Mouse (Mus musculus): ENCODE measurements at regions not wholly inside any gene's neighbourhood (a gene's known extent, or its start where the extent isn't known, plus 50 kb on each side); places are given as distances from the start of the nearest gene placed in this dataset.

- DNase-seq: no peak
These were observed 233.1 kb downstream of the Ube2cbp start for GRCm38 (mm10) chr9:86231692-86232091.

DNA sequence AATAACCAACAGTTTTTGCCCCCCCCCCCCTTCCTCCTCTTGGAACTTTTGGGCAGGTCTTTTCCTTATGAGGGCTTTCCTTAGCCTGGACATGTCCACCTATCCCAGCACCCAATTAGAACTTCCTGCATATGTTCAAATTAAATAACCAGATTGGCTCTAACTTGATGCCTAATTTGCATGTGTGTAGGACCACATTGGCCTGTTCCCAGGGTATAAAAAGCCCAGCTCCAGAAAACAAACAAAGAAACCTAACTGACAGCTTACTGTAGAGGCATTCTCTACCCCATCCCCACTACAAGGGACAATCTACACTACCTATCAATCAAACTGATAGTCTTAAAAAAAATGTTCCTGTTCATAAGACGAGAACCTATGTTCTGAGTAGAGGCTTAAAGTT, 232.6 kb downstream of the Ube2cbp start:
- no peak for DNase-seq

DNA sequence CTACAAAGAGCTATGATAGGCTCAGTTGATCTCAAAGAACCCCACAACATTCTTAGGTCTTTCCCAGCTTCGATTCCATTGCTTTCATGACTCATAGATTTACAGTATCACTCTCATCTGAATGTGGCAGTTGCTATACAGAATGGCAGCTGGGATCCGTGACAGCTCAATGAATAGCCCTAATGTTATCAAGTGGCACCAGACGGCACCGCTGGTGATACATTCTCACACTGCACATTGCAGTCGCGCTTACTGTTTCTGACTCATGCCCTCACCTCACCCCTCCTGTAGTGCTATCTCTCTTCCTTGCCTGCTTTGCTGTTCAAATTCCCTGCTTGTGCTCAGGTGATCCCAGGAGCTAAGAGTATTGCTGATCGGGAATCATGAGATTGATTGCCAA, 231.0 kb downstream of the Ube2cbp start:
- DNase-seq: no peak

DNA sequence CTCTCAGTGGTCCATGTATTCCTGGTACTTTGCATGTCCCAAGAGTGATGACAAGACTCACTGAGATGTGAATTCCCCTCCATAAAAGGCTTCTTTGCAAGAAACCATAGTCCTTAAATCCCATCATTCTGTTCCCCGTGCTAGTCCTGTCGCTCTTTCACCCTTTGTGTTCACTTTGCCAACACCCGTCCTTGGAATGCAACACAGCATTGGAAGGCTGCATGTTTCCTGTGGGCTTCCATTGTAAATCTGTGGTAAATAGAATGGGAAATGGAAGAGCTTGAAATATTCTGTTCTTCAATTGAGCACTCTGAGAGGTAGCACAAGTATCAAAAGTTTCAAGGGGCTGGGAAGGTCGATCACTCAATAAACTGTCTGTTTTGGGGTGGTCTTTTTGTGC, 226.1 kb downstream of the Ube2cbp start:
- no peak for DNase-seq

DNA sequence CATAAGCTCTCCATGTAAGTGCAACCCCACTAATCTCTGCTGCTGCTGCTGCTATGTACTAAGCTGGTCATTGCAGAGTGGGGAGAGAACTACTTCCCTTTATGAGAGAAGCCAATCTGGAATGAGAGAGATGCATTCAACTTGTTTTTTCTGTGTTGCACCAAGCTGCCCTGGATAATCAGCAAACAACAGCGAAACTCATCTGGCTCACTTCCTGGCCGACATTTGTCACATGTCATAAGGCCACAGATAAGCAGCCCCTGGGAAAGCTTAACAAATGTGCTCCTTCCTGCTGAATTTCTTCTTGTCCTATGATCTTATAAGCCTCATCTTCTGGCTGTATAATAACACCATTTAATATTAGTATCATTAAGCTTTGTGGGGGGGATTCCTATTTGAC, 224.5 kb downstream of the Ube2cbp start:
- DNase-seq: peak; percentile 13

- DNase-seq: no peak
These were observed 223.9 kb downstream of the Ube2cbp start for GRCm38 (mm10) chr9:86240896-86241295.

- DNase-seq: no peak
These were observed 214.6 kb downstream of the Ube2cbp start for GRCm38 (mm10) chr9:86250197-86250596.

DNA sequence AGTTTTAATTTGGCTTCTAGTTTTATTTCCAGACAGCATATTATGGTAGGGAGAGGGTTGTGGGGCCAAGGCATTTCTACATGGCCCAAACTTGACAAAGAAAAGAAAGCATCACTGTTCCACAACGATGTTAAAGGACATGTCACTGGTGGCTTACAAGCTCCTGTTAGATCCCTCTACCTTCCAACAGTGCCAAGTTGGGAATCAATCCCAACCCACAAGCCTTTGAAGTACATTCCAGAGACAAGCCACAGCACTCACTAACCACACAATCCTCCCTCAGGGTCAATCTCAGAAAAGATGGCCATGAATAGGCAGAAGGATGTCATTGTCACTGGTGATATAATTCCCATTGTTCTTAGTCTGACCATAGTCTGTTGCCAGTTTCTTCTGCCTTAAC, 213.4 kb downstream of the Ube2cbp start:
- peak; percentile 2 for DNase-seq
